Mouse (Mus musculus) kidney, postnatal 25 days (tissue): Measurements from ENCODE around the gene Dock3.

Source experiments
- DNase-seq, 2 experiments: peaks; one replicate each; pipeline ENCODE4 v3.0.0; 2021; ENCODE audit warnings: mixed read lengths in 2 of 2

Dock3 gene

DNA sequence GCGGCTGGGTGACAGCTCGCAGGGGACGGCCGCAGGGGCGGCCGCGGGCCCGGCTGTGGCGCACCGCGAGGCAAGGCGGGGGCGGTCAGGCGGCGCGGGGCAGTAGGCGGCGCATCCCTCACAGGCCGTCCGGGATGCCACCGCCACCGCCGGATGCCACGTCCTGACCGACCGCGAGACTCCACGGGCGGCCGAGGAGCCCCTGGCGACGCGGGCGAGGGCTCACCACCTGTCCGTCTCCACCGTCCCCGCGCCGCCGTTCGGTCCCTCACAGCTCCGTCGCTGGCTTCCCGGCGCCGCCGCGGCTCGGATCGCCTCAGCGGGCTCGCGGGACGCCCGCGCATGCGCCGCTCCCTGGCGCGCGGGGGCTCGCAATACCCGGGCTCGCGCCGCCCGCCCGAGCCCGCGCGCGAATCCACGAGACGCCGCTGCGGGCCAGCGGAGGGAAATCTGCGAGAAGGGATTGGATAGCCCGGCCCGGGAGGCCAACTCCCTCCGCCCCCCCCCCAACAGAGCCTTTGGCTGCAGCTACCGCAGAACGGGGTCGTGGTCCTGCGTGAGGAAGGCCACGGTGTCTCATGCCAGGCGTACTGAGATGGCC is at the start of gene Dock3:
TSS of gene Dock3 (minus strand) at position 371 of the 601 bp plus-strand sequence.
- DNase-seq: peak; percentile 30 to 64

DNA sequence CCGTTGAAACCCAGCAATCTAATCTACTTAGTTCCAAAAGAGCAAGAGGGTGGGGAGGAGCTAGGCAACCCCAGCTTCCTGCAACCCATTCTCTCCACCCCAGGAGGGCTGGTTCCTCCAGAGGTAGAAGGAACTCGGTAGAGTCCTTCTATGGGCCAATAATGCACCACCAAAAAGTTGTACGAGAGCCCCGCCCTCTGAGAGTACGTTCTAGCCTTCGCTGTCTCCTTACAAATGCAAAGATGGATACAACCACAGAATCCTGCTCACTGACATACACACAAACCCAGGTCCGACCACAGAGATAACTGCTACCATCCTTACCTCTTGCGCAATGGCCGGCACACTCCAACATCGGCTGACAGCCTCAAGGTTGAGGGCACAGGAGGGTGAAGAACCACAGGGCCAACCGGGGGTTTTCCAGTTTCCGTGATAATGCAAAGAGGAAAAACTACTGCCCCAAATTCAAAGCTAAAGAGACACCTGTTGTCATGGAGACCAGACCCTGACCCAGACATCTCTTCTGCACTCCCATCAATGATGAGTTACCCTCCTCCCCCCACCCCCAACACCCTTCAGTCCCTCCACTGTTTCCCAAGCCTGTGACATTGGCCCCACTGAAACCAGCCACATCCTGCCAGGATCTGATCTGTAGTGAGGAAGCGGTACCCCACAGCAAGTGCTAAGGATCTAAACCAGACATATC is 48.8 kb upstream of the Dock3 start:
- no peak for DNase-seq

DNA sequence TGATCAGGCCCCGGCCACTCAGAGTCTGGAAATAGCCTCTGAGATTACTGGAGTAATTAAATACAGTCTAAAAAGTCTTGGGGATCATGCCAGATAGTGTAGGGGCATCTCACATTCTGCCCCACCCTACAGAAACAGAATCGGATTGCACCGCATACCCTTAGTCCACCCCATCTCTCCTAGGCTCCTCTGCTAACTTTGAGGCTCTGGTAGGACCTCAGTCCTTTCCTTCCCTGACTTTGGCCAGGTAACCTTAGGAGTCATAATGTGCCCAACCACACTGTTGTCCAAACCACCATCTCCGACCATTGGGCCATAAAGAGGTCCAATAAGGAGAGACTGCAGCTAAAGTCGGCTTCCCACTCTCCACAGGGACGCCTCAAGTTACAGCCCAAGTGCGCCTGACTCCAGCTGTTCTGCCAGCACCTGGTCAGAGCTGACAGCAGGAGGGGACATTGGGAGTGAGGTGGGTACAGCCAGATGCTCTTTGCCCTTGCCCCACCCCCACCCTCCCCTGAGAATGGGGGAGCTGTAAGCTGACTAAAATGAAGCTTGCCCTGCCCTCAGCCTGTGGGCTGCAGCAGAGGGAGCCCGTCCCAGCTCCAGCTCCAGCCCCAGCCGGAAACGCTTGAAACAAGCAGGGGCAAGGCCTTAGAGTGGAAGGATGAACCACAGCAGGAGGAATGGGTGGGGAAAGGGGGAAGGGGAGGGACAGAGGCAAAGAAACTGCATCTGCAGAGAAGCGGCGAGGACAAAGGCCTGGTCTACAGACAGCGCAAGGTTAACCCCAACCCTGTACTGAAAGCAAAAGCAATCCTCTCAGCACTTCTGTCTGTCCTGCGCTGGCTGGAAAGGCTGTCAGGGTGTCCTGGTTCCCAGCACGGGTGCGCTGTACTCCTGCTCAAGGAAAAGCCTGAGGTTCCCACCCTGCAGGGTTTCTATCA is 47.9 kb upstream of the Dock3 start:
- DNase-seq: peak; percentile 47 to 87

DNA sequence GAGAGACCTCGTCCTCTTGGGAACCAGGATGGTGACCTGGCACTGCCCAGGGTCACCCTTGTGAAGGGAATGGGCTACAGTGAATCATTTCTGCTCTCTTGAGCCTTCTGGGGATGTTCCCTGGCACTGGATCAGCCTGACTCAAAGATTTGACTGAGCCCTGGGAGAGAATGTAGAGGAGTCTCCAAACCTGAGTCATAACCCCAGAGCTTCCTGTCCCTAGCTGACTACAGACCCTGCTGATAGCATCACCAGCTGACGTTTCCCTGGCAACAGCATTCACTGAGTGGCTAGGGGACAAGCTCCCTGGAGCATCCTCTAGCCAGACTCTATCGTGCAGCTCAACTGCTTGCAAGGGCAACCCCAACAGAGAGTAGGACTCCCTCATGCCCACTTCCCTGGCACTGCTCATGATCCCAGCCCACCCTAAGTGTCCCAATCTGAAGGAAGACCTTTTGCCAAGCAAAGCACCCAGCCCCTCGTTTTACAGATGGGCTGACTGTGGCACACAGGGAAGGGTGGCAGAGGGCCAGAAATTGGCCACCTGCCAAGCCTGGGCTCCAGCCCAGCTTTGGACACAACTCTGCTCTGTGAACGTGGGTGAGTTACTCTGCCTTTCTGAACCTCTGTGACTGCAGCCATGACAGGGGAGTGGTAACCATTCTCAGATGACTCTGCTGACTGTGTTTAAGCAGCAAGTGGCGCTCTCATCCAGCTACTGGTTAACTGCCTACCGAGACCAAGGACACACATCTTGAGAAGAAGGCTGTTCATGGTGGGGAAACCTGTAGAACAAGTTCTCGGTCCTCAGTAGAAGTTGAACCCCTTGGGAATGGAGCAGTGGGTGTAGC is 47.0 kb upstream of the Dock3 start:
- DNase-seq: peak in 1 of 2 experiments; percentile 63

DNA sequence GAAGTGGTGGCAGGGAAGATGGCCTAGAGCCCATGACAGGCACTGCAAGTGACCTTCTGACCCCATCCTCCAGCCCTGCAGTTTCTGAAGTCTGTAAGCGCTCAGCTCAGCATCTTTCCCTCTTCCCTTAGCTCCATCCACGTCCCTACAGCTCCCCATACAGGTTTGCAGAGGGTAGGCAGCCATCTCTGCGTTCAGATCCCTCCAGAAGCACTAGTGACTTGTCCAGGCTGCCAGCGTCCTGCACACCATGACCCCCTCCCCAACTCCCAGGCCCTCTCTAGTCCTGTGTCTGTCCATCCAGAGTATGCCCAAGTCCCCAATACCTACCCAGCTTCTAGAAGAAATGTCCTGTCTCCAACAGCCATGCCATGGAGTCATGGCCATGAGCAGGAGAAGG is 46.4 kb upstream of the Dock3 start:
- DNase-seq: no peak

GRCm38 (mm10) chr9:107277603-107278002 is 45.9 kb upstream of the Dock3 start:
- no peak for DNase-seq

DNA sequence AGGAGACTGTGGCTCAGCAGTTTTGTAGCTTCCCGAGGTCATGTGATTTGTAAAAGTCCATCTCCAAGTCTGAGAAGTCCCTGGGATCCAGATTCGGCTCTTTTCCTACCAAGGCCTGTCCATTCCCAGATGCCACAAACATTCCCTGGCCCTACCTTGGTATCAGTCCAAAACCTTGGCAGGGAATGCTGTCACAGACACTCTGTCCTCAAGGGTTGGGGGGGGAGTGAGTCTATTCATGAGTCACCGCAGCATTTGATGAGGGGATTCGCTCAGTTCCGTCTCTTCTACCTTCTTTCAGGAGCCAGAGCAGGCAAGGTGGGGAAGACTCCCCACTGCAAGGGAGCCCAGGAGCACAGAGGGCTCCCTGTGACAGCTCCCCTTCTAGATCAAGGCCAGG is 44.0 kb upstream of the Dock3 start:
- DNase-seq: no peak

DNA sequence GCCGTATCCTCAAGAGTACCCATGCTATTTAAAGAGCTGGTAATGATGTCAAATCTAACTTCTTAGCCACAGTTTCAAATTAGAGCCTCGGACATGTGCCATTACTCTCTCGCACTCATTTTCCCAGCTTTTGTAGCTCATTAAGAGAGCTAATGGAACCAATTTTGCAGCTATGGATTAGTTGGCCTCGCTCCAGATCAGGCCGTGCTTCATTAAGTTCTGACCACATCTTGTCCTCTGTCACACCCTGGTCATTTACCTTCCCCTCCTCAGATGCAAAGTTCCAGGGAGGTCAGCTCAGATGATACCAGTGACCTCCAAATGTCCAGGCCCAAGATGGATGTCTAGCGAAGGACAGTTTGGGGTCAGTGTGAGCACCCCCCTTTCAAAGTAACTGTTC is 43.0 kb upstream of the Dock3 start:
- no peak for DNase-seq

- DNase-seq: no peak
Observed at GRCm38 (mm10) chr9:107273184-107273583, 41.5 kb upstream of the Dock3 start.

DNA sequence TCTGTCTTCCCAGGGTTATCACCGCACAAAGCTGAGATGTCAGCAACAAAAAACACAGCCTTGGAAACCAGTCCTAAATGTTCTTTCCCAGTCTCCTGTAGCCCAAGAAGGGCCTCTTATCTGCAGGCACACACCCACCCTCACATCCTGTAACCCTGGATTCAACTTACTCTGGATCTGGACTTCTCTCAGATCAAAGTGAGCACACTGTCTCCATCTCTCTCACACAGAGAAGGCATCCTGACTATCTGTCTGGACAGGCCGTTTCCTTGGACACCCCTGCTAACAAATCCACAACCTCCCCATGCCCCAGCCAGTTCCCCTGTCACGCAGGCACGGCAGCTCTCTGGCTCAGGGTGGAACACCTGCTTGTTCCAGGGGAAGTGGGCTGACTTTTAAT is 40.6 kb upstream of the Dock3 start:
- DNase-seq: no peak

DNA sequence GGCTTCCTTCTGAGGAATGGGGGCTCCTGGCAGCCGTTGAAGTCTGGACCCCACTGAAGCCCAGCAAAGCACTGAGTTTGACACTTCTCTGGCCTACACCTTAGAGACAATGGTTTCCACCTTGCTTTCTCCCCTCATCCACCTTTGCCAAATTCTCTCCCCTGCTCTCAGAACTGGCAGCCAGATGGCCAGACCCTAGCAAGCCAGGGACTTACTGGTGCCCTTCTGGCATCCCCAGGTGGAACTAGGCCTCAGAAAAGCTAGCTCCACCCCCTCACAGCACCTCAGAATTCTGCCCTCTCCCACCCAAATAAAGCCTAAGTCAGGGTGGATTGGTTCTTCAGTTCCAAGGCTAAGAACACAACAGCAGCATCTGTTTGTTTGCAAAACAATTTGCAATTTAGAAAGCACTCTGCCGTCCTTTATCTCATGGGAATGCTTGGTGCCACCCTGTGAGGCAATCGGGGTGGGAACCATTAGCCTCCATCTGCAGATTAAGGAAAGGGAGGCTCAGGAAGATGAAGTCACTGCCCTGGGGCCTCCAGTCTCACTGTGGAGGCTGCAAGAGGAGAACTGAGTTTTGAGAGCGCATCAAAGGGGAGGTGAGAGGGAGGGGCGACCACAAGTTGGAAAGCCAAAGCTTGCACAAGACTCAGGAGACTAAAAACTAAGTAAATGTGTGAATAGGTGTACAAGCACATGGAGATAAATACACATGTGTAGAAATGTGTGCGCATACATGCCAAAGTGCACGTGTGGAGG is 39.6 kb upstream of the Dock3 start:
- no peak for DNase-seq

GRCm38 (mm10) chr9:107269772-107270171 is 38.1 kb upstream of the Dock3 start:
- DNase-seq: no peak

- DNase-seq: no peak
Observed at GRCm38 (mm10) chr9:107267721-107268402, 36.2 kb upstream of the Dock3 start.

- DNase-seq: no peak
Observed at GRCm38 (mm10) chr9:107267028-107267427, 35.3 kb upstream of the Dock3 start.

DNA sequence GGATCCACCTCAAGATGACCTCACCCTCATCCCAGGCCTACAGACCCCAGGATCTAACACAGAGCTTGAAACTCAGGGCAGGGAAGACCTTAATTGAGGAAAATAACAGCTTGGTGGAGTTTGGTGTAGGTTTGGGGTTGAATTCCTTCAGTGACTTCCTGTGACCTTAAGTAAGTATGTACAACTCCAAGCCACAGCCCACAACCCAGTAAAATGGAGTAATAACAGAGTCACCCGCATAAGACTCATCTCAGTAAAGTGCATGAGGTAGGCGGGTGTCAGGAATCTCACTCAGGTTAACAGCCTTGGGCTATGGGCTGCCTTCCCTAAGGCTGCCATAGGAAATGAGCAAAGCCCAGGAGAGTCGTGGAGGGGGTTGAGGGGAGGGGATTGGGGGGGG is 33.0 kb upstream of the Dock3 start:
- DNase-seq: no peak

GRCm38 (mm10) chr9:107263912-107264311 is 32.2 kb upstream of the Dock3 start:
- DNase-seq: peak in 1 of 2 experiments; percentile 24

- peak in 1 of 2 experiments; percentile 36 for DNase-seq
Observed at GRCm38 (mm10) chr9:107262375-107262774, 30.7 kb upstream of the Dock3 start.

- DNase-seq: peak in 1 of 2 experiments; percentile 22
Observed at GRCm38 (mm10) chr9:107261792-107262191, 30.1 kb upstream of the Dock3 start.

GRCm38 (mm10) chr9:107260836-107261235 is 29.1 kb upstream of the Dock3 start:
- peak in 1 of 2 experiments; percentile 27 for DNase-seq

GRCm38 (mm10) chr9:107260429-107260828 is 28.7 kb upstream of the Dock3 start:
- DNase-seq: peak in 1 of 2 experiments; percentile 15

DNA sequence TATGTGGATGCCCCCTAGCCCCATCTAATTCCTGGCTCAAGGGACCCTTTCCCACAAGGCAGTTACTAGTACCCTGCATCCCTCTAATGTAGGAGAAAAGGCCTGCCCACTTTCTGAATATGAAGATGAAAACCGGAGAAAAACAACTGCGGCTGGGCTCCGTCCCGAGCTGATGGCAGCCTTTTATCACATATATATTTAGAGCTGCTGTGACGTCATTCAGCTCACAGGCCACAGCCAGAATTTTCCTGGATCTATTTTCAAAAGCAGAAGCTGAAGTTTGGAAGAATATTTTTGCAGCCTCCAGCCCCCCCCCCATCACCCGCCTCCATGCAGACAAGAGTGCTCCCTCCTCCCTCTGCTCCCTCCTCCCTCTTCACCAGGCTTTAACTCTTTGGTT is 27.9 kb upstream of the Dock3 start:
- DNase-seq: peak in 1 of 2 experiments; percentile 18
